Mouse (Mus musculus) stomach, postnatal 0 days (tissue): Measurements from ENCODE around the gene Sectm1a. TPM values are rescaled to one million over a fixed set of nuclear protein-coding genes. Genes with fewer than 3 reads are reported as not detected.

Experiments
- ATAC-seq: fragments of 200-750 bp; cut with Nextera tagmentation; 2 replicates; pipeline ENCODE4 v1.8.0; 2017; ENCODE audit not compliant: low FRiP score, low TSS enrichment
- DNase-seq: peaks from one replicate; pipeline ENCODE4 v3.0.0-alpha.2; 2016; ENCODE audit warnings: low spot score
- H3K27ac ChIP-seq: fragments of 300-500 bp; sonication (generic); replicated peaks from 2 replicates; pipeline ENCODE4 v1.5.1; 2014; ENCODE audit warnings: mild to moderate bottlenecking, control low read depth
- H3K27me3 ChIP-seq: fragments of 300-500 bp; sonication (generic); 2 replicates; pipeline ENCODE4 v1.6.1; 2014; ENCODE audit warnings: low read length; ENCODE audit not compliant: control insufficient read depth, insufficient read depth
- H3K36me3 ChIP-seq: fragments of 300-500 bp; sonication (generic); 2 replicates; pipeline ENCODE4 v1.6.1; 2014; ENCODE audit warnings: low read length, mixed read lengths; ENCODE audit not compliant: control insufficient read depth, insufficient read depth
- H3K4me1 ChIP-seq: fragments of 300-500 bp; sonication (generic); replicated peaks from 2 replicates; pipeline ENCODE4 v1.6.1; 2014; ENCODE audit warnings: antibody characterized with exemption; ENCODE audit not compliant: control insufficient read depth, insufficient read depth
- H3K4me2 ChIP-seq: fragments of 300-500 bp; sonication (generic); replicated peaks from 2 replicates; pipeline ENCODE4 v1.6.1; 2014; ENCODE audit warnings: low read depth, mild to moderate bottlenecking, control low read depth, moderate library complexity
- H3K4me3 ChIP-seq: fragments of 300-500 bp; sonication (generic); 2 replicates; pipeline ENCODE4 v1.5.1; 2014; ENCODE audit warnings: low read depth, low read length, control low read depth
- H3K9ac ChIP-seq: fragments of 300-500 bp; sonication (generic); 2 replicates; pipeline ENCODE4 v1.6.1; 2014; ENCODE audit warnings: mild to moderate bottlenecking, low read length, control low read depth, mixed read lengths
- H3K9me3 ChIP-seq: fragments of 300-500 bp; sonication (generic); 2 replicates; pipeline ENCODE4 v1.6.1; 2016; ENCODE audit warnings: low read length; ENCODE audit not compliant: control insufficient read depth
- CTCF ChIP-seq: IDR thresholded peaks from 2 replicates; pipeline ENCODE4 v1.5.1; 2016; ENCODE audit warnings: antibody characterized with exemption, low read depth, mild to moderate bottlenecking, moderate library complexity
- EP300 ChIP-seq: optimal IDR thresholded peaks from 2 replicates; pipeline ENCODE3; 2016; ENCODE audit warnings: antibody characterized with exemption
- WGBS: fragments of 180-500 bp; shearing (Covaris S2); extraction: QIAGEN DNeasy Blood & Tissue Kit; methylation state at CpG from one replicate; pipeline ENCODE4 v1.1.7; 2014; 5-methylcytosine and 5-hydroxymethylcytosine counted together
- polyA plus RNA-seq: library from polyadenylated mRNA; unstranded; fragments of >200 nt; fragmentation: Nextera tagmentation; extraction: Ambion mirVana; gene quantifications from 2 replicates; pipeline ENCODE4 v1.2.1, GENCODE M21; 2015

Sectm1a gene
- polyA plus RNA-seq, 1 experiment from 2014 or later, result 11.8 TPM

- H3K4me2 ChIP-seq, result no peak overlapping the region
- no peaks in the 10 kb centered on the region for H3K9me3 ChIP-seq
- 87% methylated on average over 4 of the region's 4 CpGs for WGBS
- H3K4me3 ChIP-seq, result no peak overlapping the region
- ATAC-seq (no peak), DNase-seq (no peak)
- no peak overlapping the region for H3K9ac ChIP-seq
- no peaks in the 10 kb centered on the region for H3K27me3 ChIP-seq
- no peaks in the 10 kb centered on the region; the same call in 1 of the 2 replicates for H3K4me1 ChIP-seq
- H3K36me3 ChIP-seq, result no peaks in the 10 kb centered on the region
- TF ChIP-seq CTCF (no peak), EP300 (no peak)
- H3K27ac ChIP-seq, result no peak overlapping the region
Measured at GRCm38 (mm10) chr11:121058956-121059355, 22.1 kb downstream of the Sectm1a start.

GRCm38 (mm10) chr11:121058122-121058521 lies 22.9 kb downstream of the Sectm1a start:
- H3K27ac ChIP-seq, result peak overlapping the region; percentile 53
- ATAC-seq, result peak; percentile 64
- H3K4me3 ChIP-seq, result no peak overlapping the region
- H3K9ac ChIP-seq, result no peak overlapping the region
- WGBS, result 55% methylated on average over 5 of the region's 5 CpGs
- H3K36me3 ChIP-seq, result no peaks in the 10 kb centered on the region
- no peaks in the 10 kb centered on the region for H3K9me3 ChIP-seq
- no peaks in the 10 kb centered on the region for H3K27me3 ChIP-seq
- H3K4me1 ChIP-seq, result no peaks in the 10 kb centered on the region; the same call in 1 of the 2 replicates
- peak; percentile 54 for DNase-seq
- TF ChIP-seq EP300 (no peak), CTCF (no peak)
- no peak overlapping the region for H3K4me2 ChIP-seq

GRCm38 (mm10) chr11:121056536-121057236 lies 24.3 kb downstream of the Sectm1a start:
- peak overlapping the region; percentile 30; the same call in 1 of the 2 replicates for H3K27ac ChIP-seq
- H3K4me2 ChIP-seq, result no peak overlapping the region
- H3K27me3 ChIP-seq, result no peaks in the 10 kb centered on the region
- TF ChIP-seq EP300, result no peak
- TF ChIP-seq CTCF, result no peak
- H3K9me3 ChIP-seq, result no peaks in the 10 kb centered on the region
- WGBS, result 45% methylated on average over 7 of the region's 7 CpGs
- no peaks in the 10 kb centered on the region for H3K36me3 ChIP-seq
- 0 out of 2 replicates have a peak overlapping the region, but pooled peaks have one; percentile 13 for H3K9ac ChIP-seq
- ATAC-seq, result peak; percentile 34
- no peaks in the 10 kb centered on the region for H3K4me1 ChIP-seq
- DNase-seq, result peak; percentile 63
- H3K4me3 ChIP-seq, result no peak overlapping the region

GRCm38 (mm10) chr11:121053536-121053935 lies 27.5 kb downstream of the Sectm1a start:
- no peaks in the 10 kb centered on the region for H3K36me3 ChIP-seq
- H3K4me2 ChIP-seq, result no peak overlapping the region
- WGBS, result 17% methylated on average over 8 of the region's 8 CpGs
- no peaks in the 10 kb centered on the region for H3K9me3 ChIP-seq
- no peaks in the 10 kb centered on the region for H3K27me3 ChIP-seq
- no peak overlapping the region for H3K4me3 ChIP-seq
- H3K9ac ChIP-seq, result no peak overlapping the region
- H3K4me1 ChIP-seq, result no peaks in the 10 kb centered on the region
- ATAC-seq (peak; percentile 60; the same call in 1 of the 2 replicates), DNase-seq (peak; percentile 85)
- peak; percentile 99 for TF ChIP-seq CTCF
- TF ChIP-seq EP300, result no peak
- H3K27ac ChIP-seq, result no peak overlapping the region

- Histone ChIP-seq H3K27ac (no peak overlapping the region), H3K27me3 (no peaks in the 10 kb centered on the region), H3K4me3 (no peak overlapping the region), H3K4me2 (no peak overlapping the region), H3K36me3 (no peaks in the 10 kb centered on the region), H3K9me3 (no peaks in the 10 kb centered on the region), H3K9ac (no peak overlapping the region), H3K4me1 (no peaks in the 10 kb centered on the region)
- 68% methylated on average over 4 of the region's 4 CpGs for WGBS
- DNase-seq, result no peak
- TF ChIP-seq EP300 (no peak), CTCF (no peak)
- no peak for ATAC-seq
Measured at GRCm38 (mm10) chr11:121052387-121052786, 28.6 kb downstream of the Sectm1a start.

- 40% methylated on average over 1 of the region's 1 CpGs for WGBS
- Histone ChIP-seq H3K4me3 (no peak overlapping the region), H3K4me1 (no peaks in the 10 kb centered on the region), H3K9ac (no peak overlapping the region), H3K4me2 (no peak overlapping the region), H3K9me3 (no peaks in the 10 kb centered on the region), H3K27ac (no peak overlapping the region), H3K36me3 (no peaks in the 10 kb centered on the region), H3K27me3 (no peaks in the 10 kb centered on the region)
- ATAC-seq, result no peak
- no peak for TF ChIP-seq CTCF
- TF ChIP-seq EP300, result no peak
- no peak for DNase-seq
Measured at GRCm38 (mm10) chr11:121051793-121052192, 29.2 kb downstream of the Sectm1a start.
